Mouse (Mus musculus): Measurements from ENCODE around the gene Ric3. TPM values are rescaled to one million over a fixed set of nuclear protein-coding genes. Genes with fewer than 3 reads are reported as not detected.
"Not testable (repeated sequence)": the region's sequence is repeated elsewhere in the genome, so short reads cannot be mapped to it uniquely, and the experiment has no call there.

Ric3 gene
- polyA plus RNA-seq (2014; fragmentation: Nextera tagmentation; extraction: Ambion mirVana) = 0.50 and 0.90 TPM in 2 replicates

DNA sequence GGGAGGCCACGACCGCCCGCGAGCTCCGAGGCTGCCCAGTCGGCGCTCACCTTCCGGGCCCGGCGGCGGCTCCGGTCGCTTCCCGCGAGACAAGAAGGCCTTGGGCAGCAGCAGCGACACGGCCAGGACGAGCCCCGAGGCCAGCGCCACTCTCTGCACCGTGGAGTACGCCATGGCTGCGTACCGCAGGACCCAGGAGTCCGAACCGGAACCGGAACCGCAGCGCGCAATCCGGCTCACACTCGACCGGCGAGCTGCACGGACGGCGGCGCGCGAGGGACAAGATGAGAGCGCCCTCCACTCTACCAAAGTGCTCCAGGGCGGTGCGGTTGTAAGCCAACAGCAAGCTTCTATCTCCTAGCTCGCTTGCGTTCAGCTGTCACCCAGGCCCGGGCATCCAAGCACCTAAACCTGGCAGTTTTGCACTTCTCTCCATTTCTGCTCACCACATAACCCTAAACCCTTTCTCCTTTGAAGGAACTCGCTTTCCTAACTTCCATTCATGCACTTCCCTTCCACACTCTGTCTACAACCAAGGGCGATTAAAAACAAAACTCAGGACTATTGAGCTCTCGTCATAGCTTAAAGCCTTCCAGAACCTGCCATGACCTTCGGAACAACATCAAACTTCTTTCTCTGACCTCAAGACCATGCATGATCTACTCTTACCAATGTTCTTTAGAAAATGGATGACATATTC, at the start of gene Ric3:
TSS of gene Ric3 (minus strand) at position 219 of the 700 bp plus-strand sequence.
- peak within 1 kb of the TSS; percentile 72 for H3K4me2 ChIP-seq (ENCODE audit: low read length)
- no peak within 1 kb of the TSS for H3K27ac ChIP-seq (replicated peaks in 1 of 2; ENCODE audit: control insufficient read depth in 1 of 2, insufficient read depth in 1 of 2, low read depth in 2 of 2, low read length in 2 of 2)
- no peak for ATAC-seq (ENCODE audit: insufficient number of reproducible peaks, insufficient read depth, low FRiP score, low read depth)
- WGBS = 5% methylated on average over 46 of the region's 50 CpGs
- H3K9ac ChIP-seq (ENCODE audit: low read length) = no peak within 1 kb of the TSS
- peak within 1 kb of the TSS; percentile 44 to 47 for H3K4me3 ChIP-seq (ENCODE audit: control insufficient read depth in 1 of 2, insufficient read depth in 1 of 2, low read depth in 1 of 2, low read length in 2 of 2)
- H3K4me1 ChIP-seq (ENCODE audit: control insufficient read depth in 2 of 2, insufficient read depth in 2 of 2, low read length in 2 of 2) = peaks cover 0 to 4% of the 10 kb centered on the region in 2 experiments; a peak in 1 of 4 replicates
- peaks cover 19% of the 10 kb centered on the region; the same call in 1 of the 2 replicates for H3K27me3 ChIP-seq (ENCODE audit: control insufficient read depth, insufficient read depth, low read length)
- H3K36me3 ChIP-seq (ENCODE audit: control insufficient read depth, insufficient read depth, low read length) = no peaks in the 10 kb centered on the region
- no peaks in the 10 kb centered on the region for H3K9me3 ChIP-seq (ENCODE audit: control insufficient read depth, low read length)

DNA sequence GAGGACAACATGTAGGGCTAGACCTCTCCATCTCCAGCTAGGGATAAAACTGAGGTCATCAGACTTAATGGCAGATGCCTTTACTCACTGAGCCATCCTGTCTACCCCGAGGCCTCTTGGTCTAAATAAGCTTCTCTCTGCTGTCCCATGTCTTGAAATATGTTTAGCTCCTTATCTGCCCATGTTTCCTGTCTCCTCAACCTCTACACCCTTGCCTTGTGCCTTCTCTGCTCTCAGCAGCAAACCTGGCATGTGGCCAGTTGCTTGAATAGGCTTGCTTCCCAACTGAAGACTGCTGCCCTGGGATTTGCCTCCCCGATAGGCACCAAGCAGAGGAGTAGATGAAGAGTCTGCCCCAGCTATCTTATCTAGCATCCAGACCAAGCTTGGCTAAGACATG, 48.4 kb upstream of the Ric3 start:
- Histone ChIP-seq H3K9me3 (ENCODE audit: control insufficient read depth, low read length) (no peaks in the 10 kb centered on the region), H3K27me3 (ENCODE audit: control insufficient read depth, insufficient read depth, low read length) (no peaks in the 10 kb centered on the region), H3K36me3 (ENCODE audit: control insufficient read depth, insufficient read depth, low read length) (no peaks in the 10 kb centered on the region), H3K9ac (ENCODE audit: low read length) (no peak overlapping the region), H3K4me2 (ENCODE audit: low read length) (no peak overlapping the region), H3K4me3 (ENCODE audit: control insufficient read depth in 1 of 2, insufficient read depth in 1 of 2, low read depth in 1 of 2, low read length in 2 of 2) (no peak overlapping the region), H3K27ac (replicated peaks in 1 of 2; ENCODE audit: control insufficient read depth in 1 of 2, insufficient read depth in 1 of 2, low read depth in 2 of 2, low read length in 2 of 2) (no peak overlapping the region), H3K4me1 (ENCODE audit: control insufficient read depth in 2 of 2, insufficient read depth in 2 of 2, low read length in 2 of 2) (no peaks in the 10 kb centered on the region)
- ATAC-seq (ENCODE audit: insufficient number of reproducible peaks, insufficient read depth, low FRiP score, low read depth) = no peak
- WGBS = 46% methylated on average over 2 of the region's 2 CpGs

DNA sequence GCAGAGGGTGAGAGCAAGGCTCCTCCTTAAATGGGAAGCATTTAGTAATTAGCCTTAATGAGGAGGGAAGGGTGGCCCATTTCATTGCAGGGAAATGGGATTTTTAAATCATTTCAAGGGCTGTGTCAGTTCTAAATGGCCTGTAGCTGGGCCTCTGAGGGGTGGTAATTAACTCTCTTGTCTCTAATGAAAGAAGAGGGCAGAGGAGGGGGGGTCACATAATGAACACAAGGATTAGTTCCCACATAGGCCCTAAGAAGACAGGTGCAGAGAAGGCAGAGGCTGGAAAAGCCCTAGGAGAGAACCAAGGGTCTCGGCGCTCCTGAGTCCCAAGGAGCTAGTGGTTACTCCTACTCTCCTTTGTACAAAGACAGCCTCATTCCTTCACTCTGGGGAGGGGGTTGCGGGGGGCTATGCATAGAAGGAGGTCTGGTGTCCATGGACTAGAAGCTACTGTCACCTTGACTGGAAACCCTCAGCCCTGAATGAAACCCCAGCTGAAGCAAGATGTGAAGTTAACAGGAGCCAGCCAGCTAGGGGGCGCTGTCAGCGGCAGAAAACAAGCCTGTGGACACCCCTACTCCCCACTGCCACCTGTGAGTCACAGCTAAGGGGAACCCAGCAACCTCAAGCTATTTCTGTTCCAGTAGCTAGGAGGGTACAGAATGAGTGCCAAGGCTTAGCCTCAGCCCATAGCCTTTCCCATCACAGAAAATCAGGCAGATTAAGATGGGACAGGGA, 47.0 kb upstream of the Ric3 start:
- Histone ChIP-seq H3K4me2 (ENCODE audit: low read length) (no peak overlapping the region), H3K27ac (replicated peaks in 1 of 2; ENCODE audit: control insufficient read depth in 1 of 2, insufficient read depth in 1 of 2, low read depth in 2 of 2, low read length in 2 of 2) (no peak overlapping the region), H3K27me3 (ENCODE audit: control insufficient read depth, insufficient read depth, low read length) (no peaks in the 10 kb centered on the region), H3K4me1 (ENCODE audit: control insufficient read depth in 2 of 2, insufficient read depth in 2 of 2, low read length in 2 of 2) (no peaks in the 10 kb centered on the region), H3K9ac (ENCODE audit: low read length) (no peak overlapping the region), H3K9me3 (ENCODE audit: control insufficient read depth, low read length) (no peaks in the 10 kb centered on the region), H3K4me3 (ENCODE audit: control insufficient read depth in 1 of 2, insufficient read depth in 1 of 2, low read depth in 1 of 2, low read length in 2 of 2) (no peak overlapping the region), H3K36me3 (ENCODE audit: control insufficient read depth, insufficient read depth, low read length) (no peaks in the 10 kb centered on the region)
- 74% methylated on average over 5 of the region's 5 CpGs for WGBS
- no peak for ATAC-seq (ENCODE audit: insufficient number of reproducible peaks, insufficient read depth, low FRiP score, low read depth)

DNA sequence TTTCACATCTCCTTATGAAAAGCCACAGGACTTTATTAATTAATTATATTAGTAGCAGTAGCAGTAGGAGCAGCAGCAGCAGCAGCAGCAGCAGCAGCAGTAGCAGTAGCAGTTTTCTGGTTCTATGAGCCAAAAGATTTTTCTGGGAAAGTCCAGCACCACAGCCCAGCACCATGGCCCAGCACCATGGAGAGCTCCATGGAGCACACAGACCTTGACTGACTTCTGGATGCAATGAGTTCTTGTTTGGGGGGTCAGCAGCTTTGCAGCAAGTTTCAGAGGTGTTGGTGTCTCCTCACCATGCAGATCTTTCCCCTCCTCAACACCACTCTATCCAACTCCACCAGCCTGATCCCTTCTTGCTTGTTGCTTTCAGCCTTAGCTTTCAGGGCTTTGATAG, 46.3 kb upstream of the Ric3 start:
- Histone ChIP-seq H3K4me1 (ENCODE audit: control insufficient read depth in 2 of 2, insufficient read depth in 2 of 2, low read length in 2 of 2) (no peaks in the 10 kb centered on the region), H3K36me3 (ENCODE audit: control insufficient read depth, insufficient read depth, low read length) (no peaks in the 10 kb centered on the region), H3K27ac (replicated peaks in 1 of 2; ENCODE audit: control insufficient read depth in 1 of 2, insufficient read depth in 1 of 2, low read depth in 2 of 2, low read length in 2 of 2) (no peak overlapping the region), H3K27me3 (ENCODE audit: control insufficient read depth, insufficient read depth, low read length) (no peaks in the 10 kb centered on the region), H3K4me3 (ENCODE audit: control insufficient read depth in 1 of 2, insufficient read depth in 1 of 2, low read depth in 1 of 2, low read length in 2 of 2) (no peak overlapping the region), H3K9me3 (ENCODE audit: control insufficient read depth, low read length) (no peaks in the 10 kb centered on the region), H3K4me2 (ENCODE audit: low read length) (no peak overlapping the region), H3K9ac (ENCODE audit: low read length) (no peak overlapping the region)
- no peak for ATAC-seq (ENCODE audit: insufficient number of reproducible peaks, insufficient read depth, low FRiP score, low read depth)

DNA sequence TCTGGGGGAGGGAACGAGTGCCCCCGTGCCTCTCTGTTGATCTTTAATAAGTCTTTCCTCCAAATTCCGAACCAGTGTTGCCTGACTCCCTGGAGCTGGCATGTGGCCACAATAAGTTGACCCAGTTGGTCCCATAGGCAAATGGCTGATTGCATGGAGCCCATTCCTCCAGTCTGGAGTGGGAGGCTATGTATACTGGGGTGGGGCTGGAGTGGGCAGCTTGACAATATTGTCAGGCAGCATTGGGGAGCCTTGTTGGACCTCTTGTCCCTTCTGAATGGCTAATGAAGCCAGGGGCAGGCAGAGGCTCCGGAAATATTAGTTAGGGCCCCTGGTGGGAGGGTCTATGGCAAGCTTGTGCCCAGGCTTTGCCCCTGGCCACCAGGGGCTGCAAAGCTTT, 32.8 kb upstream of the Ric3 start:
- ATAC-seq (ENCODE audit: insufficient number of reproducible peaks, insufficient read depth, low FRiP score, low read depth) = no peak
- Histone ChIP-seq H3K9ac (ENCODE audit: low read length) (no peak overlapping the region), H3K4me2 (ENCODE audit: low read length) (no peak overlapping the region), H3K27me3 (ENCODE audit: control insufficient read depth, insufficient read depth, low read length) (no peaks in the 10 kb centered on the region), H3K9me3 (ENCODE audit: control insufficient read depth, low read length) (no peaks in the 10 kb centered on the region), H3K27ac (replicated peaks in 1 of 2; ENCODE audit: control insufficient read depth in 1 of 2, insufficient read depth in 1 of 2, low read depth in 2 of 2, low read length in 2 of 2) (no peak overlapping the region), H3K36me3 (ENCODE audit: control insufficient read depth, insufficient read depth, low read length) (no peaks in the 10 kb centered on the region), H3K4me1 (ENCODE audit: control insufficient read depth in 2 of 2, insufficient read depth in 2 of 2, low read length in 2 of 2) (peaks cover 0 to 3% of the 10 kb centered on the region in 2 experiments; a peak in 1 of 4 replicates), H3K4me3 (ENCODE audit: control insufficient read depth in 1 of 2, insufficient read depth in 1 of 2, low read depth in 1 of 2, low read length in 2 of 2) (no peak overlapping the region)
- 53% methylated on average over 4 of the region's 4 CpGs for WGBS

DNA sequence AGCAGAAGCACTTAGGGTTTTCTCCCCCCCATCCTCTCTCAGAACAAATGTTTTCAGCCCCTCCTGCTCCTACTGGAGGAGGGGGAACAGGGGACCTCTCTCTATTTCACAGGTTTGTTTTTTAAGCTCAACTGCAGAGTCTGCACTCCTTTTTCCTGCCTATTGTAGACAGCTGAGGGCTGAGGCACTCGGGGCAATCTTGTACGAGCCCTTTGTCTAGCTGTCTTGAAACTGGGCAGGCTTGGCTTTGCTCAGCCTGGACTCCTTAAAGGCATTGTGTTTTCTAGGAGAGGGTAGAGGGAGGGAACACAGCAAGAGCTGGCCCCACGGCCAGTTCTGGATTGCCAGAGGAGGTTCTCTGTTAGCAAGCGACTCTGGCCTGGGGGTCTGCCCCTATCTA, 32.4 kb upstream of the Ric3 start:
- not testable (repeated sequence) for H3K9me3 ChIP-seq (ENCODE audit: control insufficient read depth, low read length); H3K36me3 ChIP-seq (ENCODE audit: control insufficient read depth, insufficient read depth, low read length); H3K4me2 ChIP-seq (ENCODE audit: low read length); H3K4me1 ChIP-seq (ENCODE audit: control insufficient read depth in 2 of 2, insufficient read depth in 2 of 2, low read length in 2 of 2); ATAC-seq (ENCODE audit: insufficient number of reproducible peaks, insufficient read depth, low FRiP score, low read depth); H3K4me3 ChIP-seq (ENCODE audit: control insufficient read depth in 1 of 2, insufficient read depth in 1 of 2, low read depth in 1 of 2, low read length in 2 of 2); H3K9ac ChIP-seq (ENCODE audit: low read length); H3K27me3 ChIP-seq (ENCODE audit: control insufficient read depth, insufficient read depth, low read length); H3K27ac ChIP-seq (replicated peaks in 1 of 2; ENCODE audit: control insufficient read depth in 1 of 2, insufficient read depth in 1 of 2, low read depth in 2 of 2, low read length in 2 of 2)
- no CpG with 5 or more reads among the region's 4 CpGs for WGBS

DNA sequence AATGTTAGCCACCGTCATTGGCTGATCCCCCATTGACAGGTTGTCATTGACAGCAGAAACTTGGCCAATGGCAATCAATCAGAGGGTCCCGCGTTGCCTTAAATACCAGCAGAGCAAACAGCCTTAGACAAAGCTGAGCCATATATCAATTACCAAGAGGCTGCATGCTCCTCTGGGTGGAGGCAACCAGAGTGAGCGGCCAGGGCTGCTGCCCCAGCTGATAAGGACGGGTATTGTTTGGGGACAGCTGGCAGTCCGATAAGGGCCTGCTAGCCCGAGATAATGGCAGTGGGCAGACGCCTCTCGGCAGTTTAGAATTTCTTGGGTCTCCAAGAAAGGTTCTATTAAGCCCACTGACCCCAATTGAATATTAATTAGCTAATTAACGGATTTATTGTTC, 31.8 kb upstream of the Ric3 start:
- Histone ChIP-seq H3K27ac (replicated peaks in 1 of 2; ENCODE audit: control insufficient read depth in 1 of 2, insufficient read depth in 1 of 2, low read depth in 2 of 2, low read length in 2 of 2) (no peak overlapping the region), H3K4me2 (ENCODE audit: low read length) (no peak overlapping the region)

More for the DNA sequence above, 31.8 kb upstream of the Ric3 start:
- Histone ChIP-seq H3K9ac (ENCODE audit: low read length) (no peak overlapping the region), H3K36me3 (ENCODE audit: control insufficient read depth, insufficient read depth, low read length) (no peaks in the 10 kb centered on the region), H3K27me3 (ENCODE audit: control insufficient read depth, insufficient read depth, low read length) (no peaks in the 10 kb centered on the region), H3K9me3 (ENCODE audit: control insufficient read depth, low read length) (no peaks in the 10 kb centered on the region), H3K4me3 (ENCODE audit: control insufficient read depth in 1 of 2, insufficient read depth in 1 of 2, low read depth in 1 of 2, low read length in 2 of 2) (no peak overlapping the region), H3K4me1 (ENCODE audit: control insufficient read depth in 2 of 2, insufficient read depth in 2 of 2, low read length in 2 of 2) (peaks cover 0 to 3% of the 10 kb centered on the region in 2 experiments; a peak in 1 of 4 replicates)
- WGBS = 6% methylated on average over 10 of the region's 10 CpGs
- no peak; the same call in 1 of the 2 replicates for ATAC-seq (ENCODE audit: insufficient number of reproducible peaks, insufficient read depth, low FRiP score, low read depth)

Data from heart, embryonic 14.5 days (tissue).